Mouse (Mus musculus) thymus, adult 2 months (tissue): ENCODE results near the gene Slc30a4.

ENCODE experiments used
- CTCF ChIP-seq: fragments of 200-500 bp; IDR thresholded peaks from 2 replicates; pipeline ENCODE4 v1.5.1; 2012; ENCODE audit warnings: mild to moderate bottlenecking, control low read depth, low read length, moderate library complexity, borderline replicate concordance; ENCODE audit not compliant: control insufficient read depth, poor library complexity, insufficient read depth; ENCODE audit errors: extremely low read depth
- POLR2A ChIP-seq: fragments of 200-500 bp; IDR thresholded peaks from 2 replicates; pipeline ENCODE4 v1.6.1; 2012; ENCODE audit warnings: mild to moderate bottlenecking, low read length, control low read depth, moderate library complexity; ENCODE audit not compliant: control insufficient read depth, poor library complexity, insufficient read depth; ENCODE audit errors: extremely low read depth

DNA sequence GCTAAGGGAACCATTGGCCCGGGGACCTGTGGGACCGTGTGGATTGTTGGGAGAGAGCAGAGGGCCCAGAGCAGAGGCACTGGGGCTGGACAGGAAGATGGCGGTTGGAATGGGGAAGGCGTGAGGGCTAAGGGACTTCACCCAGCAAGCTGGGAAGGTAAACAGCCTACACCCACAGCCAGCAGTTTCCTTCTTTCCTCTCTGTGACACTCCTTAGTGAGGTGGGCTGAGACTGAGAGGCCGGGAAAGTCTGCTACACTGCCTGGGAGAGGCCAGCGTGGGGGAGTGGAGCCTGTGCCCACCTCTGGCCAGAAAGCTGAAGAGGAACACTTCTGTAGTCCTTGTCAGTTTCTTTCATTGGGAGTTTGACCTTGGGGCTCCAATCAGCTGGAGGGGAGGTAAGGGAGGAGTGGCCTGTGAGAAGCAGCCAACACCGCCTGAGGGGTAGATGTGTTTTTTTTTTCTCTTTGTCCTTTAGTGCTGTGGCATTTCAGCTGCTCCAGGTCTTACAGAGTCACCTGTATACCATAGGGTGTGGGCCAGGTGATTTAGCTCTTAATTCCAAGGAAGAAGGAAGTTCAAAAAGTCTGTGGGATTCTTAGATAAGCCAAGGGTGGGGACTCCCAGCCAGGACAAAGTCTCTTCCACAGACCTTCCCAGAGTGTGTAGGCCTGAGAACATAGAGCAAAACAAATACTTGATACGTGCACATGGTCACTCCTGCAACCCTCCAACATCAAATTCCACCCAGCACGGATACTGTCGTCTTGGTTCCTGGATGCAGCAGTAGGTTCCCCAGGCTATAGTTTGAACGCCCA, 44.5 kb downstream of the Slc30a4 start:
- TF ChIP-seq CTCF (no peak), POLR2A (no peak)
